Mouse (Mus musculus) heart, postnatal 0 days (tissue): ENCODE results near the gene Txndc9.

Experiments used
- CTCF ChIP-seq: IDR thresholded peaks from 2 replicates; pipeline ENCODE4 v1.5.1; 2016; ENCODE audit warnings: antibody characterized with exemption, control low read depth, low read depth
- EP300 ChIP-seq: IDR thresholded peaks from 2 replicates; pipeline ENCODE4 v1.6.1; 2016; ENCODE audit warnings: antibody characterized with exemption, low read depth

- TF ChIP-seq CTCF (no peak), EP300 (no peak)
These were observed 9.8 kb downstream of the Txndc9 start for GRCm38 (mm10) chr1:37987856-37988255.
